Mouse (Mus musculus) urinary bladder, adult 2 months (tissue): ENCODE measurements around the gene Sf1. TPM values are rescaled to one million over a fixed set of nuclear protein-coding genes. Genes with fewer than 3 reads are reported as not detected.
A peak's percentile ranks its signal among the peaks of the same experiment; 100 is the strongest.

Source experiments
- DNase-seq: peaks from one replicate; pipeline ENCODE4 v3.0.0; 2022; ENCODE audit warnings: low spot score
- polyA plus RNA-seq: library from polyadenylated mRNA; depleted of rRNA; stranded (reverse); fragments of >200 nt; gene quantifications from 2 replicates; pipeline ENCODE4 v1.2.3, GENCODE M21; 2012

Sf1 gene
- polyA plus RNA-seq, 1 experiment: 89.7 TPM

GRCm38 (mm10) chr19:6398447-6399284 is 35.2 kb downstream of the Sf1 start:
- DNase-seq: no peak

DNA sequence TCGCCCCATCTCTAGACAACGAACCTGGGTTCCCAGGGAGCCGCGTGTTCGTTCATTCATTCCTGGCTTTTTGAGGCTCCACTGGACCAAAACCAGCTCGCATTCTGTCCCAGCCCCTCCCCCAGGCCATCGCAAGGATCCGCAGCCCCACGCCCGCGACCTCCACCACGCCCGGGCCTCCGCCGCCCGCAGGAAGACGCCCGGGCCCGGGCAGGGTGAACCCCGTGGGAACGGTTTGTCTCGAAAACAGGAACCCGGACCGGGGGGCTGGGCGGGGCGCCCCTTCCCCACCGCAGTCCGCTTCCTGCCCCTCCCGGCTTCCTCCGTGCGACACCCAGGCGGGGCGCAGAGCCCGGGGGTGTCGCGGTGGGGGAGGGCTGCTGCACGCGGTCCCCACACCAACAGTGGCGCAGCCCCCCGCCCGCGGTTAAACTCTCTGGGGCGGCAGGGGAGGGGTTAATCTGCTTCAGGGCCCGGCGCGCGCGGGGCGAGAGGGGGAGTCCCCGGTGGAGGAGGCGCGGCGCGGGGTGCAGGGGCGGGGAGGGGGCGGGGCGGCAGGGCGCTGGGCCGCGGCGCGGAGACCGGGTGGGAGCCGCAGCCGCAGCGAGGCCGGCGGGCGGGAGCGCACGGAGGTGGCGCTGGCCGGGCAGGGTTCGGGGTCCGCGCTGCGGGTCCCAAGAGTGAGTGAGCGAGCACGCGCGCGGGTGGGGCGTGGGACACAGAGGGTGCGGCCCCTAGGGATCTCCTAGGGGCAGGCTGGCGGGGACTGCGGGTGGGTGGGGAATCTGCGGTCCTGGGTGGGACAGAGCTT is 36.0 kb downstream of the Sf1 start, which contains the start of gene Rasgrp2:
Gene Rasgrp2, plus strand, starts transcription at position 56 of the 811 bp plus-strand sequence.
- DNase-seq: no peak

DNA sequence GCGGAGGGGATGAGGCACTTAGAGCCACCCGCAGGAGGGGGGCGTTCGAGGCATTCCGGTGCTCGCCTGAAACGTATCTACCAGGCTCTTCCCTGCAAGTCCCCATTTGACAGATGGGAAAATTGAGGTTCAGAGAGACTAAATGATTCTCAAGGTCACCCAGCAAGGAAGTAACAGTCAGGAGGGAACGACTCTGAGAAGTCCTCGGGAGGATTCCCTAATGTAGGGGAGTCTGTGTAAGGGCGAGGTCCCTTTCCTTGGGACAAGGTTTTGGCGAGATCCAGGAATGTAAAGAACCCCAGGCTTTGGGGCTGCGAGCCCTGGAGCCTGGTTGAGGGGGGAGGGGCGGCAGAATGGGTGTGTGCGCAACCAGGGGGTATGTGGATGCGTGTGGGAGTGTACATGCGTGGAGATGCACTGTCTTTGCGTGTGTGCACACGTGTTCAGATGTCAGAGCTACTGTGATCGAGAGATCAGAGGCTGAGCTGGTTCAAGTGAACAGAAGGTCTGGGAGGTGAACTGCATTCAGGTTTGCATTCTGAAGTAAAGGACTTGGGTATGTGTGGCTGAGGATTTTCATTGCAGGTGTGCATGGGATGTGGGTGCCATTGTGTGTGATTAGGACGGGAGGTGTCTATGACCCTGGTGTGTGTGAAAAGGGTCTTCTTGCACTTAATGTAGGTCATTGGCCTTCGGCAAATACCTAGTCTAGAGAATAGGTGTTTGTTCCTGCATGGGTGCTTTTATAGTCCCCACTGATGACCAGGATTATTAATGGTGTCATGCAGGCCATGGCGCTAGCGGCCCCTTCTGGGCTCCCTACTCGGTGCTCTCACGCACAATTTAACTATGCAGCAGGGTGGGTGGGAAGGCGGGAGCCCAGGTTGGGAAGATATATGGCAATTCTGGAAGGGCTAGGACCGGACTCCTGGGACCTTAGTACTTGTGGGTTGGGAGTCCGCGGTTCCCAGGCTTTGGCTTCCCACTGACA is 36.9 kb downstream of the Sf1 start:
- DNase-seq: no peak

DNA sequence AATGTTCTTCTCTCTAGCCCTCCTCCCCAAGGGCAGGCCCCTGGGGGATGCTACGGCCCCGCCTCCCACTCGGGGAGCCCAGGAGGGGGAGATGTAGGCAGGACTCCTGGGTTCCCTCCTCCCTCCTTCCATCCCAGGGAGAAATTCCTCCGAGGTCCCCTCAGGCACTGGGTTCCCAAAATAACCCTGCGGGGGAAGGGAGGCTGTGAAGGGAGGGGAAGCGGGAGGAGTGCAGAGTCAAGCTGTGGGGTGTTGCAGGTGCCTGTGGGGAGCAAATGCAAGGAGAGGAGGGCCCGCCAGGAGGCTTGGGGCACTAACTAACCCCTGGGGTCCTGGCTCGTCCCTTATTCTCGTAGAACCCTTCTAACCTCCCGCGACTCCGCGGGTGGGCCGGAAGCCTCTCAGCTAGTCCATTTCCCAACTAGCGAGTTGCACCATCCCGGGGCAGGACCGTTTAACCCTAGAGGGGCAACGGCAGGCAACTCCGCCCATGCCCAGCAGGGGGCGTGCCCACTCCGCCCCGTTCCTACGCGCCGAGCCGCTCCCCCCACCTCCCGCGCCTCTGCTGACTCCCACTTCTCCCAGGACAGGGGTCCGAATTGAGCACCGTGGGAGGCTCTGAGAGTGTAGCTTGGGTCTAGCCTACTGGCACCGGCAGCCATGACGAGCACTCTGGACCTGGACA is 37.8 kb downstream of the Sf1 start:
- DNase-seq: peak; percentile 77

DNA sequence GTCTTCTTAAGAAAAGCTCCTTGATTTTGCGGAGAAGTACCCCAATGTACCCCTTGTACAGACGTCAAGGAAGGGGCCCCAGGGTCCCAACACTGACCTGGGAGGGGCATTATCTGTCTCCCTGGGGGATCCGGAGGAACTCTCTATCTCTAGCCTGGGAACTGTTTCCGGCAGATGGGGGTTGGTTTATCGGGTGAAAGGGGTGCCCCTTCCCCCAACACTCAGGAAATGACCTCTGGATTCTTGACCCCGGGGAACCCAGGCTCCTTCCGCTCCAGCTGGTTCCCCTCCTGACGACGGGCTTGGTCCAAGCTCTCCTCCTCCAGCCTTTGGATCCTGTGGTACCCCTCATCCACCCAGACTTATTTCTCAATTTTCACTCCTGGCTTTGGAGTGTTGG is 38.5 kb downstream of the Sf1 start:
- no peak for DNase-seq

DNA sequence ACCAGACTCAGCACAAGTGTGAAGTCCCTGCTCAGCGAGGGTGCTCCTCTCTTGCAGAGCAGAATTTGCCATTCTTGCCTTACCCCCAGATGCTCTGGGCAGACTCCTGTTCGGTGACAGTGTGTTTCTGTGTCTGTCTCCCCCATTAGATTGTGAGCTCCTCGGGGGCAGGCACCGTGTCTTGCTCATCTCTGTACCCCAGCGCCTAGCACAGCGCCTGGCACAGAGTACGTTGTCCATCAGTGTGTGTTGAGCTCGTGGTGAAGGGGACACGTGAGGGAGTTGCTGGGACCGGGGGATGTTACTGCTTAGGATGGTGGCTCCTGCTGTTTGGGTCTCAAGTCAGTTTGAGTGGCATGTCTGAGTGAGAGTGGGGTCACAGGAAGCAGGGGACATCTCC is 40.4 kb downstream of the Sf1 start:
- DNase-seq: no peak

DNA sequence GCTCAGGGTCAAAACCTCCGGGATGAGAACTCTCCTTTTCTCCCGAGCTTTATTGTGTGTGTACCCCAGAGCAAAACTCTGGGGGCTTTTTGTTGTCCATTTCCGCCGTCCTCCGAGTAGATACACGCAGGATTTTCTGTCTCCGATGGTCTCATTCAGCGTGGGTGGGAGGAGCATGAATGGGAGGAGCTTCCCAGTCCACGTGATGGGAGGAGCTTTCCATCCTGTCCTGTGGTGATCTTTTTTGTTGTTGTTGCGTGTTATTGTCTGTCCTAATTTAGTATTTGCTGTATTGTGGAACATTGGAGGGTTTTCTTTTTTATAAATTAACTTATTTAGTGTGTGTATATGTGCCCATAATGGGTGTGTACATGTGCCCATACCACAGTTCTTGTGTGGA is 41.9 kb downstream of the Sf1 start:
- DNase-seq: no peak

DNA sequence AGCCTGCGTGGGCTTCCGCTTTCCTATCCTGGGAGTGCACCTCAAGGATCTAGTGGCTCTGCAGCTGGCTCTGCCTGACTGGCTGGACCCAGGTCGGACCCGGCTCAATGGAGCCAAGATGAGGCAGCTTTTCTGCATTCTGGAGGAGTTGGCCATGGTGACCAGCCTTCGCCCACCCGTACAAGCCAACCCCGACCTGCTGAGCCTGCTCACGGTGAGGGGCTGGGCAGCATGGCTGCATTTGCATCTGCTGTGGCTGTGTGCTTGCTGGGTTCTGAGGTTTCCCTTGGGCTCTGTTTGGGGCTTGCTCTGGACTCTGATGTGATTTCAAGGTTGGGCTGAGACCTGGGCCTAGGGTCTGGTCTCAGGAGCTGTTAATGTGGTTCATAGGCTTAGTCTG is 43.6 kb downstream of the Sf1 start:
- no peak for DNase-seq

- DNase-seq: no peak
Observed at GRCm38 (mm10) chr19:6407816-6408510, 44.5 kb downstream of the Sf1 start.

GRCm38 (mm10) chr19:6408749-6409148 is 45.3 kb downstream of the Sf1 start:
- DNase-seq: no peak

- no peak for DNase-seq
Observed at GRCm38 (mm10) chr19:6409176-6409575, 45.7 kb downstream of the Sf1 start.

GRCm38 (mm10) chr19:6409936-6410335 is 46.4 kb downstream of the Sf1 start:
- no peak for DNase-seq

GRCm38 (mm10) chr19:6412798-6413197 is 49.3 kb downstream of the Sf1 start:
- no peak for DNase-seq

DNA sequence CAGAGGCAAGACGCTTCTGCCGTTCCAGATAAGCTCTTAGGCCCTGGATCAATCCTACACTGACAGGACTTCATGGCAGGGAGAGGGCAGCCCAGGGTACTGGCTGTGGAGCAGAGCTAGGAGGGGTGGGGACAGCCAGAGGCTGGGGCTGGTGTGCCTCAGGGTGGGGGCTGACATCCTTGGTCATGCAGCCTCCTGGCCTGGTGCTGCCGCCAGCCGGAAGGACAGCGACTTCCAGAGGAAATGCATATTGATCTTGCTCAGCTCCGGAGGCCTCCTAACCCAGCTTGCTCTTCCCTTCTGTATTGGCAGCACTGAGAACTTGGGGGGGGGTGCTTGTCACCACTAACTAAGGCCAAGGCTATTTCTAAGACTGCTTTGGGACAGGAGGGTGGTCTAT is 52.0 kb downstream of the Sf1 start:
- no peak for DNase-seq

GRCm38 (mm10) chr19:6416124-6416770 is 52.8 kb downstream of the Sf1 start:
- no peak for DNase-seq

- no peak for DNase-seq
Observed at GRCm38 (mm10) chr19:6416894-6417761, 53.6 kb downstream of the Sf1 start.

GRCm38 (mm10) chr19:6418233-6418879 is 54.9 kb downstream of the Sf1 start, which contains the start of gene Nrxn2:
Gene Nrxn2, plus strand, starts transcription at chr19:6418731.
- peak; percentile 73 for DNase-seq

DNA sequence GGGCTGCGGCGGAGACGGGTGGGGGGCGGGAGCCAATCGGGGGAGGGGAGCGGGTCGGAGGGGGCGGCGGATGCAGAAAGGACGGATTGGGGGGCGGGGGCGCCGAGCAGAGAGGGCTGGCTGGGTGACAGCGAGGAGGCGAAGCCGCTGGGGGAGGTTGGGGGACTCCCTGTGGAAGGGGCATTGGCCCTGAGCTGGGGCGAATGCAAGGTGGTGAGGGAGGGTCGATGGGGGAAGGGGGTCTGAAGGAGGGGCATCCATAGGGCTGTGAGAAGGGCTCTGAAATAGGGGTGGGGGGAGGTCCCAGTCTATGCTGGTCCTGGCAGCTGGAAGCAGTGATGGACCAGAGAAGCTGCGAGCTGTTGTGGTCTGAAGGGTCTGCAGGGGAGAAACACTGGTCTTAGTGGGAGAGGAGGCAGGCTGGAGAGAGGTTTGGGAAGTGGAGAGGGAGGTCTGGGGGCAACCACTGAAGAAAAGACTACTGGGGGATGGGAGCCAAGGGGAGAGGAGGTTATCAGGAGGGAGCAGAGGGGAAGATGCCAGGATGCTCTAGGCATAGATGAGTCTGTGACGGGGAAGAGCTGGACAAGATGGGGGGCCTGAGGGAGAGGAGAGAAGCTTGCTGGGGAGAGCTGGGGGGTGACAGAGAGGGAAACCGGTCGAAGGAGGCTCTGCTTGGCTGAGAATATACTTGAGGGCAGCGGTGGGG is 55.6 kb downstream of the Sf1 start:
- no peak for DNase-seq
